Mouse (Mus musculus): Measurements from ENCODE around the gene Eml6. TPM values are rescaled to one million over a fixed set of nuclear protein-coding genes. Genes with fewer than 3 reads are reported as not detected.

The Eml6 gene
- polyA plus RNA-seq, 1 experiment from 2014 or later = 1.8 TPM

- ATAC-seq (ENCODE audit: low read depth) (no peak), DNase-seq (ENCODE audit: low spot score) (no peak)
- H3K4me3 ChIP-seq (ENCODE audit: low read depth, low read length) = no peak overlapping the region
- no peaks in the 10 kb centered on the region for H3K4me1 ChIP-seq (ENCODE audit: control insufficient read depth, insufficient read depth, low read length)
- WGBS = 86% methylated on average over 3 of the region's 3 CpGs
- H3K27ac ChIP-seq (replicated peaks; ENCODE audit: low read depth, low read length) = no peak overlapping the region
- no peaks in the 10 kb centered on the region for H3K9me3 ChIP-seq (ENCODE audit: control insufficient read depth, low read length)
- no peak overlapping the region for H3K9ac ChIP-seq (ENCODE audit: low read depth, low read length)
- no peaks in the 10 kb centered on the region for H3K27me3 ChIP-seq (replicated peaks; ENCODE audit: control insufficient read depth, insufficient read depth, low read length)
- H3K4me2 ChIP-seq (ENCODE audit: low read depth, low read length) = no peak overlapping the region
- no peaks in the 10 kb centered on the region for H3K36me3 ChIP-seq (ENCODE audit: control insufficient read depth, insufficient read depth, low read length)
These were observed 215.5 kb downstream of the Eml6 start for GRCm38 (mm10) chr11:29810324-29810723.

GRCm38 (mm10) chr11:29808981-29809589 lies 216.7 kb downstream of the Eml6 start:
- Histone ChIP-seq H3K4me3 (ENCODE audit: low read depth, low read length) (no peak overlapping the region), H3K27ac (replicated peaks; ENCODE audit: low read depth, low read length) (peak overlapping the region; percentile 44), H3K36me3 (ENCODE audit: control insufficient read depth, insufficient read depth, low read length) (no peaks in the 10 kb centered on the region), H3K9me3 (ENCODE audit: control insufficient read depth, low read length) (no peaks in the 10 kb centered on the region), H3K9ac (ENCODE audit: low read depth, low read length) (no peak overlapping the region), H3K4me2 (ENCODE audit: low read depth, low read length) (no peak overlapping the region), H3K27me3 (replicated peaks; ENCODE audit: control insufficient read depth, insufficient read depth, low read length) (no peaks in the 10 kb centered on the region), H3K4me1 (ENCODE audit: control insufficient read depth, insufficient read depth, low read length) (no peaks in the 10 kb centered on the region)
- DNase-seq (ENCODE audit: low spot score) (no peak), ATAC-seq (ENCODE audit: low read depth) (0 out of 2 replicates have a peak, but pooled peaks have one; percentile 2)
- 78% methylated on average over 7 of the region's 7 CpGs for WGBS

- WGBS = 55% methylated on average over 9 of the region's 9 CpGs
- Histone ChIP-seq H3K27me3 (replicated peaks; ENCODE audit: control insufficient read depth, insufficient read depth, low read length) (no peaks in the 10 kb centered on the region), H3K27ac (replicated peaks; ENCODE audit: low read depth, low read length) (peak overlapping the region; percentile 44; the same call in 1 of the 2 replicates), H3K4me2 (ENCODE audit: low read depth, low read length) (no peak overlapping the region), H3K9ac (ENCODE audit: low read depth, low read length) (no peak overlapping the region), H3K9me3 (ENCODE audit: control insufficient read depth, low read length) (no peaks in the 10 kb centered on the region), H3K4me3 (ENCODE audit: low read depth, low read length) (no peak overlapping the region), H3K4me1 (ENCODE audit: control insufficient read depth, insufficient read depth, low read length) (no peaks in the 10 kb centered on the region), H3K36me3 (ENCODE audit: control insufficient read depth, insufficient read depth, low read length) (no peaks in the 10 kb centered on the region)
- peak; percentile 75 for DNase-seq (ENCODE audit: low spot score)
- peak; percentile 88 for ATAC-seq (ENCODE audit: low read depth)
These were observed 217.5 kb downstream of the Eml6 start for GRCm38 (mm10) chr11:29808173-29808980.

GRCm38 (mm10) chr11:29807325-29807724 lies 218.5 kb downstream of the Eml6 start:
- Histone ChIP-seq H3K36me3 (ENCODE audit: control insufficient read depth, insufficient read depth, low read length) (no peaks in the 10 kb centered on the region), H3K9ac (ENCODE audit: low read depth, low read length) (no peak overlapping the region), H3K4me3 (ENCODE audit: low read depth, low read length) (no peak overlapping the region), H3K27me3 (replicated peaks; ENCODE audit: control insufficient read depth, insufficient read depth, low read length) (no peaks in the 10 kb centered on the region), H3K27ac (replicated peaks; ENCODE audit: low read depth, low read length) (no peak overlapping the region), H3K9me3 (ENCODE audit: control insufficient read depth, low read length) (no peaks in the 10 kb centered on the region), H3K4me1 (ENCODE audit: control insufficient read depth, insufficient read depth, low read length) (no peaks in the 10 kb centered on the region), H3K4me2 (ENCODE audit: low read depth, low read length) (no peak overlapping the region)
- ATAC-seq (ENCODE audit: low read depth) (no peak), DNase-seq (ENCODE audit: low spot score) (no peak)
- 83% methylated on average over 5 of the region's 5 CpGs for WGBS

- 89% methylated on average over 2 of the region's 2 CpGs for WGBS
- Histone ChIP-seq H3K4me1 (ENCODE audit: control insufficient read depth, insufficient read depth, low read length) (no peaks in the 10 kb centered on the region), H3K9me3 (ENCODE audit: control insufficient read depth, low read length) (no peaks in the 10 kb centered on the region), H3K4me3 (ENCODE audit: low read depth, low read length) (no peak overlapping the region), H3K27me3 (replicated peaks; ENCODE audit: control insufficient read depth, insufficient read depth, low read length) (no peaks in the 10 kb centered on the region), H3K4me2 (ENCODE audit: low read depth, low read length) (no peak overlapping the region), H3K9ac (ENCODE audit: low read depth, low read length) (no peak overlapping the region), H3K27ac (replicated peaks; ENCODE audit: low read depth, low read length) (no peak overlapping the region), H3K36me3 (ENCODE audit: control insufficient read depth, insufficient read depth, low read length) (no peaks in the 10 kb centered on the region)
- DNase-seq (ENCODE audit: low spot score) = no peak
- no peak for ATAC-seq (ENCODE audit: low read depth)
These were observed 224.1 kb downstream of the Eml6 start for GRCm38 (mm10) chr11:29801432-29802427.

GRCm38 (mm10) chr11:29799839-29800238 lies 226.0 kb downstream of the Eml6 start:
- no peak for ATAC-seq (ENCODE audit: low read depth)
- Histone ChIP-seq H3K4me2 (ENCODE audit: low read depth, low read length) (no peak overlapping the region), H3K9me3 (ENCODE audit: control insufficient read depth, low read length) (no peaks in the 10 kb centered on the region), H3K4me1 (ENCODE audit: control insufficient read depth, insufficient read depth, low read length) (no peaks in the 10 kb centered on the region), H3K36me3 (ENCODE audit: control insufficient read depth, insufficient read depth, low read length) (no peaks in the 10 kb centered on the region), H3K27me3 (replicated peaks; ENCODE audit: control insufficient read depth, insufficient read depth, low read length) (no peaks in the 10 kb centered on the region), H3K27ac (replicated peaks; ENCODE audit: low read depth, low read length) (no peak overlapping the region), H3K4me3 (ENCODE audit: low read depth, low read length) (no peak overlapping the region), H3K9ac (ENCODE audit: low read depth, low read length) (no peak overlapping the region)
- no peak for DNase-seq (ENCODE audit: low spot score)
- 68% methylated on average over 1 of the region's 1 CpGs for WGBS

- Histone ChIP-seq H3K27me3 (replicated peaks; ENCODE audit: control insufficient read depth, insufficient read depth, low read length) (no peaks in the 10 kb centered on the region), H3K4me3 (ENCODE audit: low read depth, low read length) (no peak overlapping the region), H3K4me1 (ENCODE audit: control insufficient read depth, insufficient read depth, low read length) (no peaks in the 10 kb centered on the region), H3K36me3 (ENCODE audit: control insufficient read depth, insufficient read depth, low read length) (no peaks in the 10 kb centered on the region), H3K9me3 (ENCODE audit: control insufficient read depth, low read length) (no peaks in the 10 kb centered on the region), H3K4me2 (ENCODE audit: low read depth, low read length) (no peak overlapping the region), H3K27ac (replicated peaks; ENCODE audit: low read depth, low read length) (no peak overlapping the region), H3K9ac (ENCODE audit: low read depth, low read length) (no peak overlapping the region)
- DNase-seq (ENCODE audit: low spot score) = no peak
- no peak for ATAC-seq (ENCODE audit: low read depth)
- 87% methylated on average over 6 of the region's 6 CpGs for WGBS
These were observed 230.7 kb downstream of the Eml6 start for GRCm38 (mm10) chr11:29795106-29795505.

GRCm38 (mm10) chr11:29794475-29794874 lies 231.4 kb downstream of the Eml6 start:
- 34% methylated on average over 2 of the region's 2 CpGs for WGBS
- DNase-seq (ENCODE audit: low spot score) (peak; percentile 38), ATAC-seq (ENCODE audit: low read depth) (peak; percentile 30; the same call in 1 of the 2 replicates)

More at GRCm38 (mm10) chr11:29794475-29794874, 231.4 kb downstream of the Eml6 start:
- Histone ChIP-seq H3K27ac (replicated peaks; ENCODE audit: low read depth, low read length) (no peak overlapping the region), H3K9me3 (ENCODE audit: control insufficient read depth, low read length) (no peaks in the 10 kb centered on the region), H3K4me2 (ENCODE audit: low read depth, low read length) (no peak overlapping the region), H3K9ac (ENCODE audit: low read depth, low read length) (no peak overlapping the region), H3K27me3 (replicated peaks; ENCODE audit: control insufficient read depth, insufficient read depth, low read length) (no peaks in the 10 kb centered on the region), H3K36me3 (ENCODE audit: control insufficient read depth, insufficient read depth, low read length) (no peaks in the 10 kb centered on the region), H3K4me1 (ENCODE audit: control insufficient read depth, insufficient read depth, low read length) (no peaks in the 10 kb centered on the region), H3K4me3 (ENCODE audit: low read depth, low read length) (no peak overlapping the region)
